Mouse (Mus musculus) ovary, postnatal 14 days (tissue): Measurements from ENCODE around the gene Tmem50b.

ENCODE experiments used
- DNase-seq: peaks from one replicate; pipeline ENCODE4 v3.0.0; 2022; ENCODE audit warnings: low spot score

Gene Tmem50b

GRCm38 (mm10) chr16:91609501-91610245 lies 12.1 kb upstream of the Tmem50b start:
- DNase-seq, result peak; percentile 21

GRCm38 (mm10) chr16:91606958-91607357 lies 9.4 kb upstream of the Tmem50b start:
- DNase-seq, result no peak

- no peak for DNase-seq
Observed at GRCm38 (mm10) chr16:91605156-91605555, 7.6 kb upstream of the Tmem50b start.

- no peak for DNase-seq
Observed at GRCm38 (mm10) chr16:91601693-91602092, 4.1 kb upstream of the Tmem50b start.

- no peak for DNase-seq
Observed at GRCm38 (mm10) chr16:91601081-91601480, 3.5 kb upstream of the Tmem50b start.

- DNase-seq, result no peak
Observed at GRCm38 (mm10) chr16:91599242-91599641, 1.6 kb upstream of the Tmem50b start.

GRCm38 (mm10) chr16:91596779-91597671 lies 575 bp downstream of the Tmem50b start:
- peak; percentile 17 for DNase-seq

GRCm38 (mm10) chr16:91596397-91596778 lies 1.2 kb downstream of the Tmem50b start:
- DNase-seq, result no peak

GRCm38 (mm10) chr16:91595076-91595475 lies 2.5 kb downstream of the Tmem50b start:
- no peak for DNase-seq

GRCm38 (mm10) chr16:91593262-91593661 lies 4.3 kb downstream of the Tmem50b start:
- no peak for DNase-seq

GRCm38 (mm10) chr16:91592162-91592561 lies 5.4 kb downstream of the Tmem50b start:
- no peak for DNase-seq

GRCm38 (mm10) chr16:91588703-91589102 lies 8.9 kb downstream of the Tmem50b start:
- DNase-seq, result no peak

- DNase-seq, result no peak
Observed at GRCm38 (mm10) chr16:91587730-91588453, 9.7 kb downstream of the Tmem50b start.

- DNase-seq, result no peak
Observed at GRCm38 (mm10) chr16:91586244-91586643, 11.4 kb downstream of the Tmem50b start.

- DNase-seq, result no peak
Observed at GRCm38 (mm10) chr16:91585617-91586016, 12.0 kb downstream of the Tmem50b start.

- no peak for DNase-seq
Observed at GRCm38 (mm10) chr16:91582307-91582706, 15.3 kb downstream of the Tmem50b start.

GRCm38 (mm10) chr16:91578980-91579720 lies 18.4 kb downstream of the Tmem50b start:
- no peak for DNase-seq

- no peak for DNase-seq
Observed at GRCm38 (mm10) chr16:91575151-91575550, 22.4 kb downstream of the Tmem50b start.

- DNase-seq, result no peak
Observed at GRCm38 (mm10) chr16:91571105-91571504, 26.5 kb downstream of the Tmem50b start.

GRCm38 (mm10) chr16:91568960-91569359 lies 28.6 kb downstream of the Tmem50b start:
- no peak for DNase-seq

GRCm38 (mm10) chr16:91566002-91566401 lies 31.6 kb downstream of the Tmem50b start:
- no peak for DNase-seq
